Mouse (Mus musculus) cortical plate, adult 2 months (tissue): Measurements from ENCODE around the gene Nrtn.

Source experiments
- CTCF ChIP-seq: fragments of 200-500 bp; IDR thresholded peaks from 2 replicates; pipeline ENCODE4 v1.5.1; 2011; ENCODE audit warnings: mild to moderate bottlenecking, control low read depth, low read length; ENCODE audit not compliant: insufficient read depth; ENCODE audit errors: extremely low read depth
- POLR2A ChIP-seq: fragments of 200-500 bp; IDR thresholded peaks from 2 replicates; pipeline ENCODE4 v1.6.1; 2011; ENCODE audit warnings: mild to moderate bottlenecking, low read length, control low read depth; ENCODE audit not compliant: insufficient read depth; ENCODE audit errors: extremely low read depth

DNA sequence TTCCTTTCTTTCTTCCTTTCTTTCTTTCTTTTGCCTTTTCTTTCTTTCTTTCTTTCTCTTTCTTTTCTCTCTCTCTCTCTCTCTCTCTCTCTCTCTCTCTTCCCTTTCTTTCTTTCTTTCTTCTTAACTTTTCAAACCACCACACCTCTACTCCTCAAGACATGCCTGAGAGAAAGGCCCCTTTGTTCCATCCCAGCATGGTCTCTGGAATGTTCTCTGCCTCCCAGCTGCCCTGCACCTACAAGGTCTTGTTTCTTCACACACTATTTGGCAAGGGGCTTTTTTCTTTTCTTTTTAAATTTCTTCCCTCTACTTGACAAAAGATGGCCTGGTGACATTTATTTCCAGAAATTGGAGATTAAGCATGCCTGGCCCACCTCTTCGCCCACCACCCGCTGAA is 27.7 kb downstream of the Nrtn start:
- TF ChIP-seq CTCF (no peak), POLR2A (no peak)
